Mouse (Mus musculus) adrenal gland, postnatal 14 days (tissue): ENCODE data around the gene Cebpa. TPM values are rescaled to one million over a fixed set of nuclear protein-coding genes. Genes with fewer than 3 reads are reported as not detected.

Experiments
- DNase-seq: peaks from one replicate; pipeline ENCODE4 v3.0.0; 2021; ENCODE audit warnings: mixed read lengths
- total RNA-seq: library from RNA; stranded (reverse); gene quantifications from 2 replicates; pipeline ENCODE4 v1.2.3, GENCODE M21; 2021

Gene Cebpa
- total RNA-seq, 1 experiment from 2014 or later = 178 TPM

DNA sequence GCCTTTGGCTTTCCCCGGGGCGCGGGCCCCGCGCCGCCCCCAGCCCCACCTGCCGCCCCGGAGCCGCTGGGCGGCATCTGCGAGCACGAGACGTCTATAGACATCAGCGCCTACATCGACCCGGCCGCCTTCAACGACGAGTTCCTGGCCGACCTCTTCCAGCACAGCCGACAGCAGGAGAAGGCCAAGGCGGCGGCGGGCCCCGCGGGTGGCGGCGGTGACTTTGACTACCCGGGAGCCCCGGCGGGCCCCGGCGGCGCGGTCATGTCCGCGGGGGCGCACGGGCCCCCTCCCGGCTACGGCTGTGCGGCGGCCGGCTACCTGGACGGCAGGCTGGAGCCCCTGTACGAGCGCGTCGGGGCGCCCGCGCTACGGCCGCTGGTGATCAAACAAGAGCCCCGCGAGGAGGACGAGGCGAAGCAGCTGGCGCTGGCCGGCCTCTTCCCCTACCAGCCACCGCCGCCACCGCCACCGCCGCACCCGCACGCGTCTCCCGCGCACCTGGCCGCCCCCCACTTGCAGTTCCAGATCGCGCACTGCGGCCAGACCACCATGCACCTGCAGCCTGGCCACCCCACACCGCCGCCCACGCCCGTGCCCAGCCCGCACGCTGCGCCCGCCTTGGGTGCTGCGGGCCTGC lies 533 bp downstream of the Cebpa start:
- peak; percentile 78 for DNase-seq

DNA sequence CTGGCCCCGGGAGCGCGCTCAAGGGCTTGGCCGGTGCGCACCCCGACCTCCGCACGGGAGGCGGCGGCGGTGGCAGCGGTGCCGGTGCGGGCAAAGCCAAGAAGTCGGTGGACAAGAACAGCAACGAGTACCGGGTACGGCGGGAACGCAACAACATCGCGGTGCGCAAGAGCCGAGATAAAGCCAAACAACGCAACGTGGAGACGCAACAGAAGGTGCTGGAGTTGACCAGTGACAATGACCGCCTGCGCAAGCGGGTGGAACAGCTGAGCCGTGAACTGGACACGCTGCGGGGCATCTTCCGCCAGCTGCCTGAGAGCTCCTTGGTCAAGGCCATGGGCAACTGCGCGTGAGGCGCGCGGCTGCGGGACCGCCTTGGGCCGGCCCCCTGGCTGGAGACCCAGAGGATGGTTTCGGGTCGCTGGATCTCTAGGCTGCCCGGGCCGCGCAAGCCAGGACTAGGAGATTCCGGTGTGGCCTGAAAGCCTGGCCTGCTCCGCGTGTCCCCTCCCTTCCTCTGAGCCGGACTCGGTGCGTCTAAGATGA lies 1.1 kb downstream of the Cebpa start:
- DNase-seq = peak; percentile 51

DNA sequence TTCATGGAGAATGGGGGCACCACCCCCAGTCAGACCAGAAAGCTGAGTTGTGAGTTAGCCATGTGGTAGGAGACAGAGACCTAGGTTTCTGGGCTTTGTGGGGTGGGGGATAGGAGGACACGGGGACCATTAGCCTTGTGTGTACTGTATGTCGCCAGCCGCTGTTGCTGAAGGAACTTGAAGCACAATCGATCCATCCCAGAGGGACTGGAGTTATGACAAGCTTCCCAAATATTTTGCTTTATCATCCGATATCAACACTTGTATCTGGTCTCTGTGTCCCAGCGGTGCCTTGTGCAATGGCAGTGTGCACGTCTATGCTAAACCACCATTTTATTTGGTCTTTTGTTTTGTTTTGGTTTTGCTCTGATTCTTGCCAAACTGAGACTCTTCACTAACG lies 2.1 kb downstream of the Cebpa start:
- no peak for DNase-seq

DNA sequence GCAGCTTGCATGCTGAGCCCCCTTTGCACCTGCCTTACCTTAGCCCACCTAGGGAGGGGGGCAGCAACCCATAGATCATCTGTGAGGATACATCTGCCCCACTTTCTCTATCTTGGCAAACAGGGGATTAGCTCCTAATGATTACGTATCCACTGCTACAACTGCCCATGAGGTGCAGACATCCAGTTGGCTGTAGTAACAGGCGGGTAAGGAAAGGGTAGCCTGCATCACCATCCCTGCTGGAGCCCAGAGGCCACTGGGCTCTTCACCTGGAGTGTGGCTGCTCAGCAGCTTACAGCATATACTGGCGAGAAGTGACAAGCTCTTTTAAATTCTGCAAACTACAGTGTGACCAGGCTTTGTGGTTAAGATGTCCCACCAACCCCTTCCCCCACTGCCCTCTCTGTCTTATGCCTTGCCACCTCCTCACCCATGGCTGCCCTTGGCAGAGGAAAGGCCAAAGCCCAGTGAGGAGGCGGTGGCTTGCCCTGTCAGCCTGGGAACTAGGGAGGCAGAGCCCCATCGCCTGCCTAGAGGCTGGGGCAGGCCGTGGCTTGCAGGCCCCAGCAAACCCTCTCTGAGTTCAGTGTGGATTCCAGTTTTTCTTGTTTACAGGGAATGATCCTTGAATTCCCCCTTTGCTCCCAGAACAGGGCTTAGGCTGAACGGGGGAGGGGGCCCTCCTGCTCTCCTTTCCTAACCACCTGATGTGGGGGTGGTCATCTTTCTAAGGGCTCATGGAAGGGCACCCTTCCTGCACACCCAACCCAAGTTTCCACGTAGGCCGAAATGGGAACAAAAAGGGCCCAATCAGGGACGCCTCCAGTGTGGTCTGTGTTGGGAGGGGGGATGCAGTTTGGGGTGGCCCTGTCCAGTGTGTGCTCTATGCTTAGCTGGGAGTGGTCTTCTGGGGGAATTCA lies 3.6 kb downstream of the Cebpa start:
- DNase-seq = peak; percentile 45

DNA sequence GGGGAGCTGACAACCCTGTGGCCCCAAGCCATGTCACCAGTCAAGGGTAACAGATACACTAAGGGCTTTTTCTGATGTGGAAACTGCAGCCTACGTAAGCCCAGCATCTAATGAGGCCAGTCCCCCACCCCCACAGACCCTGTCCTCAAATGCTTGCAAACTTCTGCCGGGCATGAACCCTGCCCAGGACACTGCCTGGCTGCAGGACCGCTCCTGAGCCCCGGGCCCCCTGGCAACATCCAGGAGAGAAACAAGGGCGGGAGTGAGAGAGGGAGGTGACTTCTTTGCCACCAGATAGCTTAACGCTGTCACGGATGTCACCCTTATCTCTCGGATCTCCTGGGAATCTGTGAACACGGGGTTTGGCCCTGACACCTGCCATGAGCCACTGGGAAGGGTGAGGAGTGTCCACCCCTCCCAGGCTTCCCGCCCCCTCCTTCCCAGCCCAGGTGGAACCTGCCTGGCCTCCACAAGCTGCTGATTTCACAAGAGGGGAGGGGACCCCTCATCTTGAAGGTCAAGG lies 4.4 kb downstream of the Cebpa start:
- peak; percentile 37 for DNase-seq

DNA sequence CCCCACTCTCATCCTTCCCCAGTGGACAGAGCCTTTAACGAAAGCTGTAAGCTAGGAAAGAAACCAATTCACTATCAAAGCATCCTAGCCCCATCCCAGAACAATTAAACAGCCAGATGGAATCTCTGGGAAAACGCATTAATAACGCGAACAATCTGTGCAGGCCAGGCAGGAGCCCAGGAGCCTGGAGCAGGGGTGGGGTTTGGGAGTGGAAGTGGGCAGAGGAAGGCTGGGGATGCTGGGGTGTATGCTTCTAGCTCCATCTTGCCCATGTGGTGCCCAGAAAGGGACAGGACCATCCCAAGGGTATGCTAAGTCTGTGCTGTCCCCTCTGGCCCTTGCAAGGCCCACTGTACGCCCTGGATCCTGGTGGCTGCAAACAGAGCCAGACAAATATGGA lies 5.1 kb downstream of the Cebpa start:
- DNase-seq = no peak

DNA sequence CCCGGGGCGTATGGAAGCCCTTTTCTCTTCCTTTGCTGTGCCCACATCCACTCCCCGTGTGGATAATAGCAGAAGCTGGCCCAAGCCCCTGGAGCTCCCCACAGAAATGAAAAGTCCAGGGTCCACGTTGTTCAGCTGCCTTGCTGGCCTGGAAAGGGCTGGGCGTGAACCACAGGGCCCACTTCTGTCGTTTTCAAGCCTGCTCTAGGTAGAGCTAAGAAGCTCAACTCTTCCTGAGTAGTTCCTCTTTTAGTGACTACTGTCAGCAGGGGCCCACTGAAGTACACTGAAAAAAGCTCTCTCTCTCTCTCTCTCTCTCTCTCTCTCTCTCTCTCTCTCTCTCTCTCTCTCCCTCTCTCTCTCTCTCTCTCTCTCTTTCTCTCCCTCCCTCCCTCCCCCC lies 5.7 kb downstream of the Cebpa start:
- no peak for DNase-seq

DNA sequence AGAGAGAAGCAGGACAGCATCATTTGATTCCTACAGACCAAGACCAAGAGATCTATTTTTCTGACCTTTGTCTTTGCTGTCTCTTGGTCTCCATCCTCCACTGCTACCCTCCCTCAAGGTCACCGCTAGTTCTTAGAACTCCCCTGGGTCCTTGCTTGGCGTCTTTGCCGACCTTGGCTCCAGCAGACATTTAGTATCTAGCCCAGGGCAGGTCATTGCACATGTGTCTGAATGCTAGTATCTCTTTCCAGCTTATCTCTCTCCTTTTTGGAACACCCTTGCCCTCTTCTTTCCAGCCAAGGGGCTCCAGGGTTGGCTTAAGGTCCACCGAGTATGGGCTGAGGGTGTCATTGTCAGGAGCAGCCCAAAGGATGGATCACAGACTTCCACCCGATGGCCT lies 6.9 kb downstream of the Cebpa start:
- DNase-seq = peak; percentile 57

DNA sequence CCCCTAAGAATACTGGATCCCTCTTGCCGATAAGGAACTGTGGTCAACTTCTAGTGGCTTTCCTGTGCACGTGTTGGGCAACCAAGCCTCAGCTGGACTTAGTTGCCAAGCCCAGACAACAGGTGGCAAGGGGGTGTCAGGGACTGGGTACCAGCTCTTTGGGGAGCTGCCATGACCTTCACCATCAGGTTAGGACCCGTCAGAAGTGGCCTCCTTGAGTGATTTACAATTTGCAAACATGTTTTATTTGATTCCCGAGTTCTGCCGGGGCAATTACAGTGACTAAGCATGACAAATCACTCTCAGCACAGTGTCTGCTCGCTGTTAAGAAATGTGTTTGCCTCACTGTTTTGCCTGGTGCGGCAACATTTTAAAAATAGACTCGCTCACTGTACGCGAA lies 7.9 kb downstream of the Cebpa start:
- DNase-seq = peak; percentile 59

DNA sequence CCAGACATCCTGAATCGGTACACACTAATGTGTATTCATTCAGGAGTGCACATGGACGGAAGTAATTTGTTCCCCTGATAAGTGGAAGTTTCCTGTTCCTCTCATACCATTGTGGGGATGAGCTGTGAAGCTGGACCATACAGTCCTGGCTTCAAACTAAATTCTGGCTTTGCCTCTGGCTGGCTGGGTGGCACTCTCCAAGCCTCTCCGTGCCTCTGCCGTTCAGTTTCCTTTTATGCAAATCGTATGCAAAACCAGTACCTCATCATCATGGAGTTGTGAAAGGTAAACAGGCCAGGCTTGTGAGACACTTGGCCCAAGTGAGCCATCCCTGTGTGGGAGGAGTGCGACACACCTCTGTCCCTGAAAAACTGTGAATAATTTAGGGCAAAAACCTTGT lies 8.6 kb downstream of the Cebpa start:
- DNase-seq = peak; percentile 44

DNA sequence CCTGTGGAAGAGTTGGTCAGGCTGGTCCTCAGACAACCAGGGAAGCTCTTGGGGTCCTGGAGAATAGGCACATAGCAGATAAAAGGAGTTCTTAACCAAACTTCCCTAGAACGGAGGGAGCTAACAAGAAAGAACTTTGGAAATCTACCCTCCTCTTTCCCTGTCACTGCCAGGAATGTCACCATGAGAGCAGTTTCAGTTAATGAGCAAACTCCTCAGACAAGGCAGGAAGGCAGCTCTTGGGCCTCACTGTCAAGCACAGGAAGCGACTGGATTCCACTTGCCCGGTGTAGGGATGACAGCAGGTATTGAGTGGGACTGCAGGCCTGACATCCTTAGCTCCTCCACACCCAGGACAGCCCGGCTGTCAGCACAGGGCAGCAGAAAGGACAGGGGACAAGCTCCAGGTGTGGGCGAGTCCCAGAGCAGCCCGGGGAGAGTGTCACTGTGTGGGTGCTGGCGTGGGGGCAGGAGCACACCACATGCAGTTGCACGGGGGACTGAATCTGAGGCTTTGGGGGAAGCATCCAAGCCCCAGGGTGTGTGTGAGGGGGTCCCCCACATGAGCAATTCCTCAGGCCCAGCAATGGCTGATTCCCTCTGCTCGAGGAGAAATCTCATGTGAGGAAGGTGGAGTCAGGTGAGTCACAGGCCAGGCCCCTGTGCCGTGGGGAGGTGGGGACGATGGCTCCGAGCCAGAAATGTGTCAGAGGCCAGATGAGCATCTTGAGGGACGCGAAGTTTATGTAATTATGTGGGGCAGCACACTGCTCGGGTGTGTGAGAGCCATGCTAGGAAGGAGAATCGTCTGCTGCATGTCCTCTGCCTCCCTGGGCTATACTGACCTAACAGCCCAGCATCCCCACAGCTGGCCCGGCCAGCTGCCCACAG lies 9.8 kb downstream of the Cebpa start:
- peak; percentile 23 for DNase-seq

DNA sequence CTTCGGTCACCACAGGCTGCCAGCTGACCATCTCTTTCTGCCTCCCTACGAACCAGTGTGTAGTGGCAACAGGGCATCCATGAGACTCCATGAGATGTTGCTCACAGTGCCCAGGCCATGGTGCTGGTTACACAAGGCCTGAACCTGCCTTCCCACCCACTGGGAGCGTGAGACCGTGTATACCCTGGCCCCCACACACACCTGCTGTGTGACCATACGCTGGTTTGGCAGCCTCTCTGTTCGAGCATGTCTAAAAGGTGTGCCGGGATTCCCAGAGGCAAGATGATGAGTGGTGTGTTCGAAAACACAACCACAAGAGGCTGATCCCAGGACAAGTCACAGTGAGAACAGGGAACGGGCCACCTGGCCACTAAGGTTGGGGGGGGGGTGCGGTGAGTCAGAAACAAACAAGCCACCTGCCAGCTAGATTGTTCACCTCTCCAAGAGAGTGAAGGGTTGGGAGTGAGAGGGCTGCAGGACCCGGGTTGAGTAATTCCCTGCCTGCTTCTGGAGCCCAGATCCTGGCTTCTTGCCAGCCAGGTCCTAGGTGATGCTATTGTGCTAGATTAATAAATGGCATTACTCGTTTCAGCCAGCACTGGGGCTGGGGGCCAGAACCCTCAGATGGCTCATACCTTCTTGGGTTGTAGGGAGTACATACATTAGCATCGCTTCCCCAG lies 11.1 kb downstream of the Cebpa start:
- DNase-seq = peak; percentile 67

DNA sequence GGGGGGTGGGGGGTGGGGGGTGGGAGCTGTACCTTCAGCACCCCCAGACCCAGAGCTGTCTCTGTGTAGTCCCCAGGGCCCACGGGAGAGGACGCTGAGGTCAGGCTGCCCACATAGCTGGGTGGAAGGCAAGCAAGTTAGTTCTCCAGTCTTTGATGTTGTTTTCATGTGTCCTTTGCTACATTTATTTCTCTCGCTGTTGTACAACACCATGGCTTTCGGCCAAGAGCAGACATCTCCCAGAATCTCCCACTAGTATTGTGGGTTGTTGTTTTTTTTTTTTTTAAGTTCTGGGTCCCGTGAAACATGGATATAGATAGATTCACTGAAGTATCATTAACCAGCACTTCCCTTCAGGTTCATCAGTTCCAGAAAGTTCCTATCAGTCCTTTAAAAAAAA lies 11.8 kb downstream of the Cebpa start:
- peak; percentile 55 for DNase-seq

DNA sequence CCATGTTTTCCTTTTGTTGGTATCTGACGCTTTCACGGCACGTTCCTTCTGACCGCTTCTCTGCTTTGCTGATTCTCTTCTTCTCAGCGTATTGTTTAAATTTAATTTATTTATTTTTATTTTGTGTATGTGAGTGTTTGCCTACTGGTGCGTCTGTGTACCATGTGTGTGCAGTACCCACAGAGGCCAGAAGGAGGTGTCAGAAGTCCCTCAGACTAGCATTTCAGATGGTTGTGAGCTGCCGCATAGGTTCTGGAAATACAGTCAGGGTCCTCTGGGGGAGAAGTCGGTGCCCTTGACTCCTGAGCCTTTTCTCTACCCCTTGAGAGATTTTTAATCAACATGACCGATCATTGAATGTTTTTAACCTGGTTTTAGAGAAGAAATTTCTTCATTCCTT lies 12.5 kb downstream of the Cebpa start:
- DNase-seq = no peak

DNA sequence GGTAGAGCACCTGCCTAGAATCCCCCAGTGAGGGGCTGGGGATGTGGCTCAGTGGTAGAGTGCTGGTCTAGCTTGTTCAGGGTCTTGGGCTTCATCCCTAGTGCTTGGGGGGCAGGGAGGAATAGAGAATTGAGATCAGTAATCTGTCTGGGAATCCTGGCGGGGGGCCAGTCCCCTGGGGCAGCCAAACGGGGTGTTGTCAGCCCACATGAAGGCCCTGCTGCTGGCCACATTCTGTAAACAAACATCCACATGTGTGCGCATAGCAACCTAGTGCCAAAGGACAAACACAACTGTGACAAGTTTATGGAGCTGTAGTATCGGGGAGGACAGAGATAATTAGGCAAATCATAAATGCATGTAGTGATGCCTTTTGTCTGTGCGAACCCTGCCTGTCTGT lies 15.5 kb downstream of the Cebpa start:
- no peak for DNase-seq

DNA sequence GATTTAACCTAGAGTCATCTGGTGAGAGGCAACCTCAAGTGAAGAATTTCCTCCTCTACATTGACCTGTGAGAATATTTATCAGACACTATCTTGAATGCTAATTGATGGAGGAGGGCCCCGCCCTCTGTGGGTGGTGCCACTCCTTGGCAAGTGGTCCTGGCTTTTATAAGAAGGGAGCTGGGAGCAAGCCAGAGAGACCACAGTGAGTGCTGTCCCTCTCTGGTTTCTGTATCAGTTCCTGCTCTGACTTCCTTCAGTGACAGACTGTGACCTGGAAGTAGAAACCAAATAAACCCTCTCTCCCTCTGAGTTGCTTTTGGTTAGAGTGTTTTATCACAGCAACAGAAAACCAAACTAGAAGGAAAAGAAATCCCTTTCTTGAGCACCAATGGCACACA lies 18.4 kb downstream of the Cebpa start:
- no peak for DNase-seq

DNA sequence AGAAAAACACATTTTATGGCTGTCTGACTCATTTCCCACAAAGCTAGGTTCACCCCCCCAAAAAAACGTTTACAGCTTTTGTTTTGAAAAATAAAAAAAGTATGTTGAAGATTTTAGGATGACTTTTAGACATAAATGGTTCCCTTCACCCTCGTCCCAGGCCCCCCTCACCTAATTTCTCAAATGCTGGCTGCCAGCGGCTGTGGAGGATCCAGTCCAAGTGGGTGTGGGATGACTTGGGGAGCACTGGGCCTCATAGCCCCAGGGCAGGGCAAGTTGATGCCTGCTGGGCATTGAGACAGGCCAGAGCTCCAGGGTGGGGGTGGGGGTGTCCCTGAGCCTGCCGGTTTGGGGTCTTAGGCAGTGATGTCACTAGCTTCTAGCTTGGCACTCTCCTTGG lies 19.4 kb downstream of the Cebpa start:
- peak; percentile 47 for DNase-seq

DNA sequence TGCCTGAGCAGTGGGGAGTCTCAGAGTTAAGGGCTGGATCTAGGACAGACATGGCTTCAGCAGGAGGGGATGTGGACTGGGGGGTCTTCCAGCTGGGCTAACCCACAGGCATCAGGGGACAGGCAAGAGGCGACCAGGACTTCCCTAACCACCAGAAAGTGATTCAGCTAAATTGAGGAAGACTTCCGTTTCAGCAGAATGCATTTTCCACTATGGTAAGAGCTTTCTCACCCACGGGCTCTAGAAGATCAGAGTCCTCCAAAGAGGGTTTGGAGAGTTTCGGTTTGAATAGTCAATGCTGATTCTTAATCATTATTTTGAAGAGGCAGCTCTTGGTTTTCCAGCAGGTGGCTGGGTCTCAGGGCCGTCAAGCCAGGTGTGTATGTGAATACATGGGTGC lies 20.8 kb downstream of the Cebpa start:
- no peak for DNase-seq

DNA sequence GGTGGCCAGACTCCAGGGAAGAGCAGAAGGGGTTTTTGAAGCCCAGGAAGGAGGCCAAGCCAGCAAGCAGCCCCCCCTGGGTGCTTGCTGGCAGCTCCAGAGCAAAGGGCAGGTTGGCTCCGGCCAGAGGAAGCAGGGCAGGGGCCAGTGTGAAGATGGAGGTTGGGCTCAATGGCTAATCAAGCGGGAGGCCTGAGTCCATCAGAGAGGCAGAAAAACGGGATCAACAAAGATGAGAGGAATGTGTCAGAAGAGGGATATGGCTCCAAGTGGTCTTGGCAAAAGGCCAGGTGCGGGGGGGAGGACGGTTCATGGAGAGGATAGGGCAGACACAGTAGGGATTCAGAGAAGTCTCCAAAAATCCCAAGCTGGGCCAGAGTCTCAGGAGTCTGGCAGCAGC lies 22.4 kb downstream of the Cebpa start:
- DNase-seq = no peak

DNA sequence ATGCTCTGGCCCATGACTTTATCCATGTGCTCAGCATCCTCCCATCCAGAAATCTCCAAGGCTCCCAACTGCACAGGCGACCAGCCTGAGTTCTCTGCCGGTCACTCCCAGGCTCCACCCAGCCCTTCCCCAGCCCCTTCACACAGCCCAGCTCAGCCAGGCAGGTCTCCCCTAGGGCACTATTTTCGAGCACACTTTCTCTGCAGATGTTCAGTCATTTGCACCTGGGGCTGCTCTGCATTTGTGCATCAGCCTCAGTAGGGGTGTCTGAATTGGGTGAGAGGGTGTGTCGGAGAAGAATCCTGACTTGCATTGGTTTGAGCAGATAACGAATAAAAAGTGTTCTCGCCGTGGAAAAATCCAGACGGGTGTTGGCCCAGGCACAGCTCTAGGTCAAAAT lies 23.4 kb downstream of the Cebpa start:
- no peak for DNase-seq

DNA sequence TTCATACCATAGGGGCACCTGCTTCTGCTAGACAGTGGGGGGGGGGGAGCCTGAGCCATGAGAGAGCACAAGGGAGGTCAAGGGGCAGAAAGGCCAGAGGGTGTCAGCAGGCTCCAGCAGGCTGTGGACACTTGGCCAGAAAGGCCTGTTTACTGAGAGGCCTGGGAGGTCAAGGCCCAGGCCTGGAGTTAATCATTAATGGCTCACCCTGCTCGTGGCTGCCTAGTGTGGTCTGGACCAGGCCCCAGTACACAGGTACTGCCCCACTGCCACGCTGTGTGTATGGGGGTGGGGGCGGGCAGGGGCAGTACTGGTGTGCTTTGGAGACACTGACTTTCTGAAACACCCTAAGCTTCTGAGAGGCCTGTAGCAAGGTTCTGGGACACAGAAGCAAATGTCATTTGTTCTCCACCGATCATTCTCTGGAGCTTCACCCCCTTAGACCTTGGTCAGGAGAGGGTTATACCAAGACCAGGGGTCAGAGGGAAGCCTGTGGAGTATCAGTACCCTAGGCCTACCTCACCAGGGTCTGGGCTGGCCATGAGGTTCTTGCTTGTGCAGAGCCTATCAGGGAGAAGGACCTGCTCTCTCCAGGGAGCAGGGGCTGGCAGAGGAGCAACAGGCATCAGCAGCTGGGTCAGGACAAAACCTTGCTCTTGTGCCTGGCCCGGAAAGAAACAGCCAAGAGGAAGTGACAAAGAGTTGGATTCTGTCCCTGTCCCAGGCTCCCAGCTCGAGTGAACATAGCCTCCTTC lies 24.9 kb downstream of the Cebpa start:
- peak; percentile 46 for DNase-seq
